Mouse (Mus musculus) heart, postnatal 0 days (tissue): ENCODE results near the gene Ankrd28. TPM values are rescaled to one million over a fixed set of nuclear protein-coding genes. Genes with fewer than 3 reads are reported as not detected.
A peak's percentile ranks its signal among the peaks of the same experiment; 100 is the strongest.

ENCODE experiments used
- ATAC-seq: fragments of 200-750 bp; cut with Nextera tagmentation; 2 replicates; pipeline ENCODE4 v1.8.0; 2017; ENCODE audit warnings: low read depth, moderate number of reproducible peaks, moderate library complexity; ENCODE audit not compliant: insufficient read depth
- DNase-seq: peaks from one replicate; pipeline ENCODE4 v3.0.0-alpha.2; 2016; ENCODE audit warnings: low spot score
- H3K27ac ChIP-seq: fragments of 300-500 bp; sonication (generic); 2 replicates; pipeline ENCODE4 v1.5.1; 2014; ENCODE audit warnings: low read depth, mild to moderate bottlenecking
- H3K27me3 ChIP-seq: fragments of 300-500 bp; sonication (generic); 2 replicates; pipeline ENCODE4 v1.6.1; 2014; ENCODE audit warnings: low read length, mixed read lengths; ENCODE audit not compliant: control insufficient read depth, insufficient read depth
- H3K36me3 ChIP-seq: fragments of 300-500 bp; sonication (generic); replicated peaks from 2 replicates; pipeline ENCODE4 v1.6.1; 2014; ENCODE audit warnings: low read length, mixed read lengths; ENCODE audit not compliant: control insufficient read depth, insufficient read depth
- H3K4me1 ChIP-seq: fragments of 300-500 bp; sonication (generic); 2 replicates; pipeline ENCODE4 v1.6.1; 2014; ENCODE audit warnings: antibody characterized with exemption; ENCODE audit not compliant: control insufficient read depth, insufficient read depth
- H3K4me2 ChIP-seq: fragments of 300-500 bp; sonication (generic); 2 replicates; pipeline ENCODE4 v1.6.1; 2014; ENCODE audit warnings: low read depth, mild to moderate bottlenecking, low read length, moderate library complexity
- H3K4me3 ChIP-seq: fragments of 300-500 bp; sonication (generic); 2 replicates; pipeline ENCODE4 v1.5.1; 2014; ENCODE audit warnings: low read depth, low read length
- H3K9ac ChIP-seq: fragments of 300-500 bp; sonication (generic); replicated peaks from 2 replicates; pipeline ENCODE4 v1.6.1; 2014; ENCODE audit warnings: low read depth, low read length, mixed read lengths
- H3K9me3 ChIP-seq: fragments of 300-500 bp; sonication (generic); replicated peaks from 2 replicates; pipeline ENCODE4 v1.6.1; 2016; ENCODE audit warnings: low read length; ENCODE audit not compliant: control insufficient read depth
- CTCF ChIP-seq: IDR thresholded peaks from 2 replicates; pipeline ENCODE4 v1.5.1; 2016; ENCODE audit warnings: antibody characterized with exemption, control low read depth, low read depth
- EP300 ChIP-seq: IDR thresholded peaks from 2 replicates; pipeline ENCODE4 v1.6.1; 2016; ENCODE audit warnings: antibody characterized with exemption, low read depth
- WGBS: fragments of 180-500 bp; shearing (Covaris S2); extraction: QIAGEN DNeasy Blood & Tissue Kit; methylation state at CpG from one replicate; pipeline ENCODE4 v1.1.7; 2014; 5-methylcytosine and 5-hydroxymethylcytosine counted together
- polyA plus RNA-seq: library from polyadenylated mRNA; unstranded; fragments of >200 nt; fragmentation: Nextera tagmentation; extraction: Ambion mirVana; gene quantifications from 2 replicates; pipeline ENCODE4 v1.2.1, GENCODE M21; 2015
- total RNA-seq: library from RNA; depleted of rRNA; stranded (reverse); fragments of >200 nt; gene quantifications from 2 replicates; pipeline ENCODE4 v1.2.3, GENCODE M21; 2014; ENCODE audit warnings: low replicate concordance

Gene Ankrd28
- total and polyA plus RNA-seq, 2 experiments from 2014 or later, result 4.5 to 17.7 TPM

- WGBS, result 37% methylated on average over 18 of the region's 18 CpGs
- Histone ChIP-seq H3K9ac (no peak overlapping the region), H3K4me1 (peaks cover 54% of the 10 kb centered on the region), H3K27me3 (no peaks in the 10 kb centered on the region), H3K4me3 (no peak overlapping the region), H3K9me3 (no peaks in the 10 kb centered on the region), H3K4me2 (no peak overlapping the region), H3K36me3 (peaks cover 9% of the 10 kb centered on the region), H3K27ac (peak overlapping the region; percentile 92)
- ATAC-seq (no peak), DNase-seq (peak; percentile 49)
- TF ChIP-seq EP300, result no peak
- TF ChIP-seq CTCF, result no peak
Observed at GRCm38 (mm10) chr14:31664100-31664902, 166.2 kb downstream of the Ankrd28 start.

- Histone ChIP-seq H3K9me3 (no peaks in the 10 kb centered on the region), H3K4me2 (no peak overlapping the region), H3K4me3 (no peak overlapping the region), H3K27me3 (no peaks in the 10 kb centered on the region), H3K36me3 (peaks cover 9% of the 10 kb centered on the region), H3K9ac (no peak overlapping the region), H3K4me1 (peaks cover 54% of the 10 kb centered on the region), H3K27ac (peak overlapping the region; percentile 92)
- ATAC-seq (no peak), DNase-seq (no peak)
- TF ChIP-seq EP300 (no peak), CTCF (no peak)
- 82% methylated on average over 13 of the region's 13 CpGs for WGBS
Observed at GRCm38 (mm10) chr14:31663376-31664099, 166.9 kb downstream of the Ankrd28 start.

GRCm38 (mm10) chr14:31662555-31663211 is 167.8 kb downstream of the Ankrd28 start:
- Histone ChIP-seq H3K4me3 (peak overlapping the region; percentile 37; the same call in 1 of the 2 replicates), H3K9me3 (no peaks in the 10 kb centered on the region), H3K27ac (peak overlapping the region; percentile 92), H3K36me3 (peaks cover 9% of the 10 kb centered on the region), H3K27me3 (no peaks in the 10 kb centered on the region), H3K9ac (peak overlapping the region; percentile 58), H3K4me2 (peak overlapping the region; percentile 57), H3K4me1 (peaks cover 56% of the 10 kb centered on the region)
- no peak for TF ChIP-seq CTCF
- peak; percentile 46; the same call in 1 of the 2 replicates for TF ChIP-seq EP300
- ATAC-seq (peak; percentile 44), DNase-seq (peak; percentile 69)
- WGBS, result 14% methylated on average over 9 of the region's 9 CpGs

GRCm38 (mm10) chr14:31661671-31662554 is 168.5 kb downstream of the Ankrd28 start:
- Histone ChIP-seq H3K4me2 (peak overlapping the region; percentile 57), H3K9me3 (no peaks in the 10 kb centered on the region), H3K27ac (peak overlapping the region; percentile 92), H3K9ac (peak overlapping the region; percentile 58), H3K4me3 (peak overlapping the region; percentile 37), H3K36me3 (peaks cover 2% of the 10 kb centered on the region), H3K4me1 (peaks cover 61% of the 10 kb centered on the region), H3K27me3 (no peaks in the 10 kb centered on the region)
- 7% methylated on average over 44 of the region's 44 CpGs for WGBS
- ATAC-seq, result peak; percentile 64
- DNase-seq, result peak; percentile 82
- no peak for TF ChIP-seq EP300
- peak; percentile 26; the same call in 1 of the 2 replicates for TF ChIP-seq CTCF
